Mouse (Mus musculus) brain, embryonic 14.5 days (tissue): Measurements from ENCODE around the gene Siae. TPM values are rescaled to one million over a fixed set of nuclear protein-coding genes. Genes with fewer than 3 reads are reported as not detected.

Experiments used
- DNase-seq: peaks from one replicate; pipeline ENCODE4 v3.0.0-alpha.2; 2011; ENCODE audit warnings: low read depth
- CTCF ChIP-seq: fragments of 200-500 bp; IDR thresholded peaks from 2 replicates; pipeline ENCODE4 v1.5.1; 2012; ENCODE audit warnings: inconsistent platforms, mild to moderate bottlenecking, moderate library complexity, borderline replicate concordance; ENCODE audit not compliant: insufficient read depth, insufficient read length; ENCODE audit errors: extremely low read depth
- POLR2A ChIP-seq: fragments of 200-500 bp; IDR thresholded peaks from 2 replicates; pipeline ENCODE4 v1.6.1; 2012; ENCODE audit warnings: mild to moderate bottlenecking, inconsistent platforms, borderline replicate concordance; ENCODE audit not compliant: poor library complexity, insufficient read depth, insufficient read length, severe bottlenecking; ENCODE audit errors: extremely low read depth
- polyA plus RNA-seq: library from polyadenylated mRNA; depleted of rRNA; stranded (reverse); fragments of >200 nt; gene quantifications from 2 replicates; pipeline ENCODE4 v1.2.3, GENCODE M21; 2012

The Siae gene
- polyA plus RNA-seq, 1 experiment: 7.8 TPM

- no peak for DNase-seq
Observed at GRCm38 (mm10) chr9:37528225-37528970, 27.1 kb upstream of the Siae start.

DNA sequence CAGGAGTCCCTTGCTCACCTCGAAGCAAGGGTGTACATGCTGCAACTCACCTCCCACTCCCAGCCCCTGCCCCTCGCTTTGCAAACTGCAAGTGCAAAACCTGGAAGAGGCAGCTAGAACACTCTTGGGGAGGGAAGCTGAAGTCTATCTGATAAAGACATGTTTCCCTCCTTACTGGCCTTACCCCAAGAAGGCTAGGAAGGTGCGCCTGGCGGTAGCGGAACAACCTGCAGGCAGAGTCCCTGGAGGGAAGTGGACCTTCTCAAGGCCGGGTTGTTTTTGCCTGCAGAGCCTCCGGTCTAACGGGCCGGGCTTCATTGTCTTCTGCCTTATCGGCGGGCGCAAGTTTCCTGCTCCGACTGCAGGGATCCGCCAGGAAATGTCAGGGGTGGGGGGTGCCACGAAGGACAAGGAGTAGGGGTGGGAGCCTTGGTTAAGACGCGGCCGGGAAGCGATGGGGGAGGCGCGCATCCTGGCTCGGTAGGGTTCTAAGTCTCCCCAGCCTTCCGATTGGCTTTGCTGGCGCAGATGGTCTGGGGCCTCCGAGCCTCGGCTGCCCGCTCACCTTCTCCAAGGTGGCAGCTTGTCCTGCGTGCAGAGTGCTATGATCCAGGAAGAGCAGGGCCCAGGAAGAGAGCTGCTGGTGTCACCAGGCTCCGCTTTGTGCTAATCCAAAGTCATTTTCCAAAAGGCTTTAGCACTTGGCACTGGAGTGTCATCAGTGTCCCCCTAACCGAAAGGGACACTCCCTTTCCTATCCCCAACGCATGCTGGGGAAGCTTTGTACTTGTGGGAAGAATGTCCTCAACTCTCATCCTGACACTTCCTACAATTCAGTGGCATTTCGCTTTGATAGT is 25.2 kb upstream of the Siae start:
- no peak for TF ChIP-seq POLR2A
- peak; percentile 33; the same call in 1 of the 2 replicates for TF ChIP-seq CTCF
- DNase-seq: peak; percentile 49

More at GRCm38 (mm10) chr9:37528225-37528970, 27.1 kb upstream of the Siae start:
- TF ChIP-seq CTCF: no peak
- no peak for TF ChIP-seq POLR2A

DNA sequence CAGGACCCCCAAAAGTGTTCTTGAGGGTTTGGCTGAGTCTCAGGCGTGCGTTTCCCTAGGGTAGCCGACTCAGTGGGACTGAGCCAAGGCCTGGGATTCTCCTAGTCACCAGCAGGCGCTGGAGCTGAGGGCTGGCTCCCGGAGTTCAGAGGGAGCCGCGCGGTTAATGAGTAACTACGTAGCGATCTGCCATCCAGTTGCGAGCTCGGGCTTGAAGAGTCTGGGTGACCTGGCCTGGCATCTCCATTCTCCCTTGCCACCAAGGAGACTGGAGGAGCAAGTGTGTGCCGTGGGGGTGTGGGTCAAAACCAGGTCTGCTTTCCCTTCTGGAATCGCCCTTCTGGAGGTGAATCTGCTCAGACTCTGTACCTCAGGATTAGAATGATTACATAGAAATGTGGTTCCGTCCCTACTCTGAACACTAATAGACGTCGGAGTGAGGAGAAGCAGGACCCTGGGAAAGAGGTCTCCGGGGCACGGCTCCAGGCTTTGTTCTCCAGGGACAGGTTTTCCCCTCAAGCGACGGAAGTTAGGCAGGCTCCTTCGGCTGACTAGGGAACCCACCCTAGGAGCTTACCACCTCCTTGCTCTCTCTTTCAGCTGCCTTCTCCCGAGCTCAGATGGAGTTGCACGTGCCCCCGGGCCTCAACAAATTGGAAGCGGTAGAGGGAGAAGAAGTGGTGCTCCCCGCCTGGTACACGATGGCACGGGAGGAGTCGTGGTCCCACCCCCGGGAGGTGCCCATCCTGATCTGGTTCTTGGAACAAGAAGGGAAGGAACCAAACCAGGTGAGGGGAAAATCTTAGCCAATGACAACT is 24.4 kb upstream of the Siae start:
- peak; percentile 74 for DNase-seq
- TF ChIP-seq CTCF (peak; percentile 52), POLR2A (no peak)

GRCm38 (mm10) chr9:37536851-37537250 is 18.6 kb upstream of the Siae start:
- DNase-seq: no peak
- TF ChIP-seq POLR2A: no peak
- TF ChIP-seq CTCF: no peak

GRCm38 (mm10) chr9:37537658-37538250 is 17.7 kb upstream of the Siae start:
- DNase-seq: no peak
- TF ChIP-seq POLR2A (no peak), CTCF (no peak)

DNA sequence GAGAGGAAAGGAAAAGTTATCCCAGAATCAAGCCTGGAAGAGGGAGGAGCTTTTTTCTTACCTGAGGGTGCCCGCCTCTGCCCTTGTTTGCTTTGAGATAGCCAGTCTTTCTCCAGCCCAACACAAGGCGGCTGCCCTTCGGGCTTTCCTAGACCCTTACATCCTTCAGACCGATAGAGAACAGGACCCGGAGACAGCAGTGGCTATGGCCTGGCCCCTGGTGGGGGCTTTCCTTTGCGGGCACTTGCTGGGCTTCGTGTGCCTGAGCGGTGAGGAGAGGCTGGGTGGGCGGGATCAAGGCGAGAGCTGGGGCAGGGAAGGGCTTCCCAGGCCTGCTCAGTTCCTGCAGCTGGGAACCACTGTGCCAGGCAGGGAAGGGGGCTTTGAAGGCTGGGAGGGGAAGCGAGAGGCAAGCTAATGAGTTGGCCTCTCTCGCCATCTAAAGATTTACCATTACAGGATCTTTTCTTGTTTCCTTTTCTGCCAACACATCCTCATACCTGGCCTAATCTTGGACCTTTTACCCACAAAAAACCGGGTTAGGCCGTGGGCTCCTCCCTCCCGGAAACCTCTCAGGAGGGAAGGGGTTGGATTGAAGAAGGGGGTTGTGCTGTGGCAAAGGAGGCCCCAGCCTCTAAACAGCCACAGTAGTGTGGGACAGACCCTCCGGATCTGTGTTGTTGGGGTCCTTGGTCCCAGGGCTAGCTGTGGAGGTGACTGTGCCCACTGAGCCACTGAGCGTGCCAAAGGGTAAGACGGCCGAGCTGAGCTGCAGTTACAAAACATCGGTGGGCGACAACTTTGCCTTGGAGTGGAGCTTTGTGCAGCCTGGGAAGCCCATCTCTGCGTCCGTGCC is 16.1 kb upstream of the Siae start, which contains the start of gene Vsig2:
Gene Vsig2, plus strand, starts transcription at position 86 of the 856 bp plus-strand sequence.
- DNase-seq: no peak
- TF ChIP-seq CTCF (no peak), POLR2A (no peak)

DNA sequence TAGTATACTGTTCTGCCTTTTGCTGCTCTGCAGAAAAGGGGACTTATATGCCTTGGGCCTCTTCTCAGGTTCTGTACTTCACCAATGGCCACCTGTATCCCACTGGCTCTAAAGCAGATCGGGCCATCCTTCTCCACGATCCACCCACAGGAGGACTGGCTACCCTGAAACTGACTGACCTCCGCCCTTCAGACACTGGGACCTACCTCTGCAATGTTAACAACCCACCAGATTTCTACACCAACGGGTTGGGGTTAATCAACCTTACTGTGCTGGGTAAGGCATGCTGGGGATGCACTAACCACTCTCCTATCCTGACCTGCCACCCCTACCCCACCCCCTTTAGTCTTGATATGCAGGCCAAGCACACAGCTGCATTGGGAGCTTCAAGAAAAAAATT is 15.3 kb upstream of the Siae start:
- TF ChIP-seq CTCF: no peak
- no peak for TF ChIP-seq POLR2A
- DNase-seq: no peak

GRCm38 (mm10) chr9:37540701-37541575 is 14.6 kb upstream of the Siae start:
- no peak for DNase-seq
- no peak for TF ChIP-seq POLR2A
- no peak for TF ChIP-seq CTCF
